Mouse (Mus musculus) small intestine, adult 2 months (tissue): ENCODE results near the gene Gm867. TPM values are rescaled to one million over a fixed set of nuclear protein-coding genes. Genes with fewer than 3 reads are reported as not detected.

Experiments
- H3K27ac ChIP-seq: fragments of 200-500 bp; 2 replicates; pipeline ENCODE4 v1.5.1; 2012; ENCODE audit warnings: low read depth, low read length, control low read depth, inconsistent platforms; ENCODE audit not compliant: insufficient read depth
- H3K27me3 ChIP-seq: fragments of 200-500 bp; 2 replicates; pipeline ENCODE4 v1.6.1; 2012; ENCODE audit warnings: mild to moderate bottlenecking, moderate library complexity, low read length, inconsistent platforms; ENCODE audit not compliant: control insufficient read depth, insufficient read depth
- H3K36me3 ChIP-seq: fragments of 200-500 bp; 2 replicates; pipeline ENCODE4 v1.6.1; 2012; ENCODE audit warnings: mild to moderate bottlenecking, low read length, control low read depth, inconsistent platforms; ENCODE audit not compliant: control insufficient read depth, insufficient read depth
- H3K4me1 ChIP-seq: fragments of 200-500 bp; 2 replicates; pipeline ENCODE4 v1.6.1; 2012; ENCODE audit warnings: low read length, inconsistent platforms, mixed read lengths; ENCODE audit not compliant: control insufficient read depth, insufficient read depth, insufficient read length
- H3K4me3 ChIP-seq: fragments of 200-500 bp; 2 replicates; pipeline ENCODE4 v1.5.1; 2012; ENCODE audit warnings: low read depth, mild to moderate bottlenecking, control low read depth, inconsistent platforms, low read length, moderate library complexity
- CTCF ChIP-seq: fragments of 200-500 bp; IDR thresholded peaks from 2 replicates; pipeline ENCODE4 v1.5.1; 2012; ENCODE audit warnings: low read depth, mild to moderate bottlenecking, control low read depth, inconsistent platforms, low read length, moderate library complexity, mixed read lengths; ENCODE audit not compliant: insufficient replicate concordance, insufficient read length; ENCODE audit errors: extremely low read depth
- POLR2A ChIP-seq: fragments of 200-500 bp; IDR thresholded peaks from 2 replicates; pipeline ENCODE4 v1.6.1; 2012; ENCODE audit warnings: low read depth, mild to moderate bottlenecking, control low read depth, inconsistent platforms, low read length, moderate library complexity
- WGBS: fragments of 180-500 bp; shearing (Covaris S2); methylation state at CpG from one replicate; pipeline ENCODE4 v1.1.7; 2018; 5-methylcytosine and 5-hydroxymethylcytosine counted together
- polyA plus RNA-seq: library from polyadenylated mRNA; depleted of rRNA; stranded (reverse); fragments of >200 nt; gene quantifications from 2 replicates; pipeline ENCODE4 v1.2.3, GENCODE M21; 2012; rRNA removed

Gene Gm867
- not detected in 2 replicates for polyA plus RNA-seq

DNA sequence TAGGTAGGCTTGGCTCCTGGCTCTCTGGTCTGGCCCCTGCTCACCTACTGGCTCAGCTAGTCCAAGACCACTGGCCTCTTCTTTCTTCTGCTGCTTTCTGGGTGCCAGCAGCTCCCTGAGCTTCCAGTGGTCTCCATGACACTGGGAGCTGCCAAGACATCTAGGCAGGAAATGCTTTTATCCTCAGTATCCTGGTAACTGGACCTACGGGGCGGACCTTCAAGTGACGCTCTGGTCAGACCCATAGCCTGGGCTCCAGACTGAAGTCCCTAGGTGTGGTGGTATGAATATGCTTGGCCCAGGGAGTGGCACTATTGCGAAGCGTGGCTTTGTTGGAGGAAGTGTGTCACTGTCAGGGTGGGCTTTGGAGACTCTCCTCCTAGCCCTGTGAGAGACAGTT lies at the start of gene Gm867:
TSS of gene Gm867 (minus strand) at position 153 of the 400 bp plus-strand sequence.
- peaks cover 4% of the 10 kb centered on the region for H3K36me3 ChIP-seq
- no peak within 1 kb of the TSS for H3K4me3 ChIP-seq
- WGBS: 83% methylated on average over 5 of the region's 5 CpGs
- H3K27me3 ChIP-seq: no peaks in the 10 kb centered on the region
- no peak within 1 kb of the TSS for H3K27ac ChIP-seq
- TF ChIP-seq CTCF: no peak
- TF ChIP-seq POLR2A: no peak
- peaks cover 9% of the 10 kb centered on the region for H3K4me1 ChIP-seq

DNA sequence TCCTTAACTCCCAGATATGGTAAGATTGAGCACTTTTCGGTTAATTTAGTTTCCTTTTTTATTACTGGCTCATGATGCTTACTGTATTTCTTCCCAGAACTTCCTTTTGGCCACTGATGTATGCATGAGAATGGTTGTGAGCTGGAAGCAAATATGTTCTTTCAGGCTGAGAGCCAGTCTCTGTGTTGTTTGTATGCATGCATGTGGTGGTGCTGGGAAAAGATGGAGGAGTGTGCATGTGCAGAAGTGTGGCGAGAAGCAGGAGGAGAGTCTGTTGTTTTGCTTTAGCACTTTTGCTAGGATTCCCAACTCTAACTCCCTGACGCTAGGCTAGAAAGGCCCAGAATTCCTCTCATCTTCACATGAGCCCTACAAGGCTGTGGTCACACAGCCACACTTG lies 39.0 kb upstream of the Gm867 start:
- TF ChIP-seq CTCF (no peak), POLR2A (no peak)
- H3K4me3 ChIP-seq: no peak overlapping the region
- H3K36me3 ChIP-seq: no peaks in the 10 kb centered on the region
- H3K27ac ChIP-seq: no peak overlapping the region
- no peaks in the 10 kb centered on the region for H3K27me3 ChIP-seq
- 86% methylated on average over 3 of the region's 3 CpGs for WGBS
- no peaks in the 10 kb centered on the region for H3K4me1 ChIP-seq

DNA sequence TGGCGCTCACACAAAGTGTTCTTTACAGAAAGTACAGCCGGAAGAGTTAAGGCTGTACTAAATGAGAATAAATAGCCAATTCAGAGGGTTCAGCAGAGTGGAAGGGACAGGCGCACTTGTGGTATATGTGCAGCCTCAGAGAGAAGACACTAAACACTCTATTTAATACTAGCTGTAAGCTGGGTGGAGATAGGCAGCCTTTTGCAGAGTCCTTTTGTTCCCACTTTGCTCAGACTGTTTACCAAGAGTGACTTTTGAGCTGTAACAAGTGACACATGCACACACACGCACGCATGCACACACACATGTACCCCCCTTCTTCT lies 38.3 kb upstream of the Gm867 start:
- peak overlapping the region; percentile 55; the same call in 1 of the 2 replicates for H3K27ac ChIP-seq
- no peaks in the 10 kb centered on the region for H3K36me3 ChIP-seq
- no peak overlapping the region for H3K4me3 ChIP-seq
- TF ChIP-seq CTCF (no peak), POLR2A (no peak)
- H3K27me3 ChIP-seq: no peaks in the 10 kb centered on the region
- 90% methylated on average over 5 of the region's 5 CpGs for WGBS
- no peaks in the 10 kb centered on the region for H3K4me1 ChIP-seq

- Histone ChIP-seq H3K4me3 (no peak overlapping the region), H3K27ac (peak overlapping the region; percentile 55), H3K36me3 (no peaks in the 10 kb centered on the region), H3K4me1 (no peaks in the 10 kb centered on the region), H3K27me3 (no peaks in the 10 kb centered on the region)
- no peak for TF ChIP-seq POLR2A
- TF ChIP-seq CTCF: no peak
- 45% methylated on average over 10 of the region's 10 CpGs for WGBS
Observed at GRCm38 (mm10) chr10:75978119-75978834, 37.8 kb upstream of the Gm867 start.

- Histone ChIP-seq H3K4me3 (no peak overlapping the region), H3K27me3 (no peaks in the 10 kb centered on the region), H3K4me1 (no peaks in the 10 kb centered on the region), H3K27ac (no peak overlapping the region), H3K36me3 (no peaks in the 10 kb centered on the region)
- 64% methylated on average over 5 of the region's 5 CpGs for WGBS
- TF ChIP-seq CTCF (peak; percentile 42; the same call in 1 of the 2 replicates), POLR2A (no peak)
Observed at GRCm38 (mm10) chr10:75975216-75975615, 34.7 kb upstream of the Gm867 start.

GRCm38 (mm10) chr10:75973846-75974245 lies 33.4 kb upstream of the Gm867 start:
- no peak for TF ChIP-seq POLR2A
- no peak for TF ChIP-seq CTCF
- 87% methylated on average over 10 of the region's 10 CpGs for WGBS
- Histone ChIP-seq H3K36me3 (no peaks in the 10 kb centered on the region), H3K4me3 (no peak overlapping the region), H3K27ac (no peak overlapping the region), H3K4me1 (no peaks in the 10 kb centered on the region), H3K27me3 (no peaks in the 10 kb centered on the region)

GRCm38 (mm10) chr10:75954381-75954811 lies 13.9 kb upstream of the Gm867 start, which contains the start of gene Gm5134:
Gm5134 (plus strand) TSS chr10:75954514.
- peaks cover 2% of the 10 kb centered on the region for H3K4me1 ChIP-seq
- 36% methylated on average over 20 of the region's 20 CpGs for WGBS
- no peak within 1 kb of the TSS for H3K27ac ChIP-seq
- H3K27me3 ChIP-seq: 0 out of 2 replicates have a peak, but pooled peaks cover 4% of the 10 kb centered on the region
- no peaks in the 10 kb centered on the region for H3K36me3 ChIP-seq
- TF ChIP-seq POLR2A: no peak
- no peak for TF ChIP-seq CTCF
- peak within 1 kb of the TSS; percentile 55 for H3K4me3 ChIP-seq
